Mouse (Mus musculus) cerebellum, postnatal 4 days (tissue): ENCODE results near the gene Gm49373.

ENCODE experiments used
- DNase-seq, 2 experiments: peaks; one replicate each; pipeline ENCODE4 v3.0.0; 2022; ENCODE audit warnings: low spot score in 2 of 2, mixed read lengths in 1 of 2

Gm49373 gene

DNA sequence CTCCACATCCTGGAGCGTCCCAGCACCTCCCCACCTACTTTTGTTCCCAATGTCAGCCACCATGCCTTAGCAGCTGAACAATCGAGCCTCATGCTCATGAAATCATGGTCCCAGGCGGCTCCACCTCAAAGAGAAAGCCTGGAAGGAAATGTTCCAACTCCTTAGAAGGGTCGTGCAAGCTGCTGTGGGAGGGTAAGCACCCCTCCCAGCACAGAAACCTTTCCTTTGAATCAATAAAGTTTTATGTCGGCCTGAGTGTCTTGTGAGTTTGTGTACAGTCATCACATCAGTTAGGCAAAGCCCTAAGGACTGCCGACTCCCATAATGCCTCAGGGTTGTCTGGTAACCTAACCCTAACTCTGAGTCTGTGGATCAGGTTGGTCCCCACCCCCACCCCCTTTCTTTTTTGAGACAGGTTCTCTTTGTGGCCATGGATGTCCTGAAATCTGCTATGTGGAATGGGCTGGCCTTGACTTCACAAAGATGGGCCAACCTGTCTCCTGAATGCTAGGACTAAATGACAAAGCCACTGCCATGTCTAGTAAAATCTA lies 44.3 kb downstream of the Gm49373 start:
- DNase-seq = no peak

DNA sequence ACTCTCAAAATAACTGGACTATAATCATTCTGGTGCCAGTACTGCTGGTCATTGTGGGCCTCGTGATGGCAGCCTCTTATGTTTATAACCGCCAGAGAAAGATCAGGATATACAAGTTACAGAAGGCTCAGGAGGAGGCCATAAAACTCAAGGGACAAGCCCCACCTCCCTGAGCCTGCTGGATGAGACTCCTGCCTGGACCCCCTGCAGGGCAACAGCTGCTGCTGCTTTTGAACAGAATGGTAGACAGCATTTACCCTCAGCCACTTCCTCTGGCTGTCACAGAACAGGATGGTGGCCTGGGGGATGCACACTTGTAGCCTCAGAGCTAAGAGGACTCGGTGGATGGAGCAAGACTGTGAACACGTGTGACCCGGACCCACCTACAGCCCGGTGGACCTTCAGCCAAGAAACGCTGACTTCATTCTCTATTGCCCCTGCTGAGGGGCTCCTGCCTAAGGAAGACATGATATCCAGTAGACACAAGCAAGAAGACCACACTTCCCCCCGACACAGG lies 45.1 kb downstream of the Gm49373 start:
- no peak for DNase-seq

DNA sequence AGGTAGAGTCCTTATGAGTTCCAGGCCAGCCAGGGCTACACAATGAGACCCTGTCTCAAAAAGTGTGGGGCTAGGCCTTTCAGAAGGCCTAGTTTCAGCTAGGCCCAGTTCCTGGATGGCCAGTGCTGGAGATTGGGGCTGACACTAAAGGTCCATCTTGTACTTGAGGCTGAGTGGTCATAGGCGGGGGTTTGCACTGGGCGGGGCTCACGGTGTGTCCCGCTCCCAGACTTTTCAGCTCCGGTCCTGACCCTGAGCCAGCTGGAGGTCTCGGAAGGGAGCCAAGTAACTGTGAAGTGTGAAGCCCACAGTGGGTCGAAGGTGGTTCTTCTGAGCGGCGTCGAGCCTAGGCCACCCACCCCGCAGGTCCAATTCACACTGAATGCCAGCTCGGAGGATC lies 46.0 kb downstream of the Gm49373 start:
- no peak for DNase-seq

DNA sequence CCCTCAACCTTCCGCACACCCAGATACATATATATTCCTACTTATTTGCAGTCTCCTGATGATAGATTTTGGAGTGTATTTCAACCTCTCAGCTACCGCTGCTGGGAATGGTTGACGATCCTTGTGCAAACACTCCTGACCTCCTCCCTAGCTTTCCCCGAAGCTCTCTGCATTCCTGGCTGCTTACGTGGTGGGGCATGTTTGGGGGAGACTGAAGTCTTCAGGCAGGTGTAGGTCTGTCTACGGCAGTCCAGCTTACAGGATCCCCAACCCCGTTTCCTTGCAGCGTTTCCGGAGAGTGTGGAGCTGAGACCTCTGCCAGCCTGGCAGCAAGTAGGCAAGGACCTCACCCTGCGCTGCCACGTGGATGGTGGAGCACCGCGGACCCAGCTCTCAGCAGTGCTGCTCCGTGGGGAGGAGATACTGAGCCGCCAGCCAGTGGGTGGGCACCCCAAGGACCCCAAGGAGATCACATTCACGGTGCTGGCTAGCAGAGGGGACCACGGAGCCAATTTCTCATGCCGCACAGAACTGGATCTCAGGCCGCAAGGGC lies 47.6 kb downstream of the Gm49373 start:
- DNase-seq = no peak

DNA sequence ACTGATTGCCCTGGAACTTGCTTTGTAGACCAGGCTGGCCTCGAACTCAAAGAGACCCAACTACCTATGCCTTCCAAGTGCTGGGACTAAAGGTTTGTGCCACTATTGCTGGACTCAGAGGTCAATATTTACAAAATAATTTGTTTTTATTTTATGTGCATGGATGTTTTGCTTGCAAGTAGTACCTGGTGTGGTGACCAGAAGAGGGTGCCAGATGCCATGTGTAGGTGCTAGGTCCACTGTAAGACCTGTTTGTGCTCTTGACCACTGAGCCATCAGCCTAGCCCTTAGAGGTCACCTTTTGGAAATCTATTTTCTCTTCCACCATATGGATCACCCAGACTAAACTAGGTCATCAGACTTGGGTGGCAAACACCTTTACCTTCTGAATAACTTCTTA lies 50.2 kb downstream of the Gm49373 start:
- no peak for DNase-seq

DNA sequence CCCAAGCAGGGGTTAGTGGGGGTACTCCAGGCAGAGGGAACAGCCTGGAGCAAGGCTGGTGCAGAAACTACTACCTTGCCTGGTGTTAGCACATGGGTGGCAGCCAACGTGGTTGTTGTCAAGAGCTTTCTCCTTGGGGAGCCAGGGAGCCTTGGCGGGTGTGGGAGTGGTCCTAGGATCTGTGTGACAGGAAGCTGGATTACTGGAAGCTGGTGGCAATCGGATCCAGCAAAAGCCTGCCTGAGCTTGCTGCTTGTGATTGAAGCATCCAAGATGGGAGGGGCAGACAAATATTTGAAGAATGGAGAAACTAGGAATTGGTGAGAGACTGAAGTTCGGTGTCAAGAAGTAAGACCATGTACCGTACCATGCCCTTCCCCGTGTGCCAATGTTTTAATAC lies 50.6 kb downstream of the Gm49373 start:
- no peak for DNase-seq

DNA sequence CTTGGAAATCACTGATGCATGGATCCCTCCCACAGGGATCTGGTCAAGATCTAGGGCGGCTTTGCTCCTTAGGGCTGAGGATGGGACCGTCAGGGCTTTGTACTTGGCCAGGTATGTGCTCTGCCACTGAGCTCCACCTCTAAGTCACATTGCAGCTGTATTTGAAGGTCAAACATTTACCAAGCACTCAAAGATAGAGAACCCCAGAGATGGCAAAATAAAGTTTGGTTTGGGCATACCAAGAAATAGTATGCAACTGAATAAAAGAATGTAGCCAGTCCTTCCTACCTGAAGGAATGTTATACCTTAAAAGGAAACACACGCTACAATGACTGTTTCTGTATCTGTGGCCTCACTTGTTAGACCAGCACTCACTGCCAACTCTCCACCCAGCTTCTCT lies 51.5 kb downstream of the Gm49373 start:
- no peak for DNase-seq

DNA sequence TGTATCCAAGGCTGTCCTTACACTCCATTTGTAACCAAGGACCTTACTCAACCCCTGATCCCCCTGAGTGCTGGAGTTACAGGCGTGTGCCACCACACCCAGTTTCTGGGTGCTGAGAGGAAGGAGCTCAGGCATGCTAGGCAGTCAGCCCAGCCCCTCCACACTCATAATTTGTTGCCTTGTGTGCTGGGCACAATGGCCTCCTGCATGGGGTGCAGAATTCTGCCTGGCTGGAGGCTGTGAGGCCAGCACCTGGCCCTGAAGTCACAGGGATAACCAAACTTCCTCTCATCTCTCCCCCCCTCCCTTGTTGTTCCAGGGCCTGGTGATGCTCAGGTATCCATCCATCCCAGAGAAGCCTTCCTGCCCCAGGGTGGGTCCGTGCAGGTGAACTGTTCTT lies 54.3 kb downstream of the Gm49373 start:
- no peak for DNase-seq

DNA sequence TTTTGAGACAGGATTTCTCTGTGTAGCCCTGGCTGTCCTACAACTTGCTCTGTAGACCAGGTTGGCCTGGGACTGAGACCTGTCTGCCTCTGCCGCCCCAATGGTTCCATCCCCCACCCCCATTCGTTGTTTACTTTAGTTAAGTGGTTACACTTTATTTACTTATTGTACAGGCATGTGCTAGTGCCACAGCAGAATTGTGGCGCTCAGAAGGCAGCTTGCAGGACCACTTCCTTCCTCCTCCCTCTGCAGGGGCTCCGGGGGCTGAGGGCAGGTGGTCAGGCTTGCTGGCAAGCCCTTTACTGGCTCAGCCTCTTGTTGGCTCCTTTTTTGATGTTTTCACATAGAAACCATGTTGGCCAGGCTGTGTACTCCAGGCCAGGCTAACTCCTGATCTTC lies 55.7 kb downstream of the Gm49373 start:
- DNase-seq = no peak

DNA sequence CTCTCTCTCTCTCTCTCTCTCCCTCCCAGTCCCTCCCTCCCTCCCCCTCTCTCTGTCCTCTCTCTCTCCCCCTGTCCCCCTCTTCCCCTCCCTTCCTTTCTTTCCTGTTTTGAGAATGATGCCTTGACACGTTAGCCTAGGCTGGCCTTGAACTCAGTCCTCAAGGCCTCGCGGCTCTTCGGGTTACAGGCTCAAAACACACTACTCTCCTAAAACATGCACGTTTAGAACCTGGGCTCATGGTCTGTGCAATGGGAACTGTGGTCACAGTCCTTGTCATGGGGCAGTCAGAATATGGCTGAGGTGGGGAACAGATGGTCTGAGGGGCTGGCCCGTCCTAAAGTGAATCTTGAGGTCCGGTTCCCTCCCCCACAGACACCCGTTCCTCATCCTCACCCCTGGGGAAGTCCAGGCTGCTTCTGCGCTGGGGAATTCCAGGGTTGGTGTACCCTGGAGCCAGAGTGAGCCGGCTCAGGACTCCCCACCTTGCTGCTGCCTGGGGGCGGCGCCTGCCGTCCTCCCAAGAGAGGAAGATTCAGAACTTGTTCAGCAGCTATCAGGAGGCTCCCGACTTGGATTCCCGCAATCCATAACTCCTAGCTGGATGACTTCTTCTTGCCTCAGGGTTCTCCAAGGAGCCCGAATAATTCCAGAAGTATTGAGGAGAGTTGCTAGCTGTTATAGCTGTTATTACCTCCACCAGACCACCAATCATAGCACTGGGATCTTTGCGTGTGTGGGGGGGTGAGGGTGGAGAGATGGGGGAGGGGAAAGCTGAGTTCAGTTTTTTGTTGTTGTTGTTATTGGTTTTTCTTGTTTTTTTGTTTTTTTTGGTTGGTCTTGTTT lies 56.3 kb downstream of the Gm49373 start:
- DNase-seq = no peak

DNA sequence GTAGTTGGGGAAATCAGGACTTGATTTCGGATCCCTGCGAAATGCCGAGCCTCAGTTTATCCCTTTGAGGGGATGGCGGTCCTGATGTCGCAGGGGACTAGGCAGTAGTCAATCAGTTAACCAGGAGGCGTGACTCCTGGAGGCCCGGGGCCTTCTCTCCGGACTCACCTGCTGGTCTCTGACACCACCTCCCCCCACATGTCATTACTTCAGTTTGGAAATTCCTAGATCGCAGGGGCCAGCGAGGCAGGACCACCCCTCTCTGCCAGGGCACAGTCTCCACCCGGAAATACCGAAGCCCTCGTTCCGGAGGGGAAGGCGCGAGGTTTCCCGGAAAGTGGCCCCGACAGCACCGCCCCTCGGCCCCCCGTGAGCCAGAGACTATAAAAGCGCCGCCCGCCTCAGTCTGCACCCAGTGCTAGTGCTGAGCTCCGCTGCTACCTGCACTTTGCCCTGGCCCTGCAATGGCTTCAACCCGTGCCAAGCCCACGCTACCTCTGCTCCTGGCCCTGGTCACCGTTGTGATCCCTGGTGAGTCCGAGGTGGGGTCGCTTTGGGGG lies 57.2 kb downstream of the Gm49373 start, which contains the start of gene Icam1:
Gene Icam1 (plus strand): TSS at position 415 of the 560 bp plus-strand sequence.
- DNase-seq = no peak

DNA sequence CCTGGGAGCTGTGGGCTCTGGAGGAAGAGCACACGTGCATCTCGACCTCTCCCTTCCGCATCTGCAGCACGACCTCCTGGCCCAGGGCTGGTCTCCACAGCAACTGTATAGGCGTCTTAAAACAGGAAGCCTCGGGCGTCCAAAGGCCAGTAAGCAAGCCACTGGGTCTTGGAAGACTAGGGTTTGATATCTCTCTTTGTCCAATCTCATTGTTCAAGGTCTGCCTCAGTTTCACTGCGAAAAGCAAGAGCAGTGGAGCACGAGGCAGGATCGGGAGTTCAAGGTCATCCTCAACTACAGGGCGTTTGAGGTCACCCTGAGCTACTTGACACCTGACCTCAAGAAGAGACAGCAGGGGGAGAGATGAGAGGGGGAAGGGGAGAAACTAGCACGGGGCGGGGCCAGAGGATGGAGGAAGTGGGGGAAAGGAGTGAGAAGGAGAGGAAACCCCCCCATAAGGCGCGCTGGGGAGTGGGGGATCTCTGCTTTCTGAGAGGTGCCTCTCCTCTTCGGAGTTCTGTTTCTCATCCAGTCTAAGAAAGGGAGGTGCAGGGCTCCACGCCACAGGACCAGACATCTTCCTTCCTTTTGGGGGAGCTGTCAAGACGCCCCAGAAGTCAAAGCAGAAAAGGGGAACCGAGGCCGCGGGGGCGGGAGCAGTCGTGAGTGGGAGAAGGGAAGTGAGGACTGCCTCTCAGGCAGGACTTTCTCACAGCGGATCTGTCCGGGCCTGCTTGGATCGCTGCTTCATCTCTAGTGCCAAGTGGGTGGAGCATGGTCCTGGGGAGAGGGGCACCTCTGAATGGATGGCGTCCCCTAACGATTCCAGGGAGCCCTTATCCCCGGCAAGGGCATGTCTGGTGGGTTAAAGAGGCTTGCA lies 58.0 kb downstream of the Gm49373 start:
- no peak for DNase-seq
